ENCODE assay signal across 17 mouse cellular contexts in genomic region chr12:35736427-35736826, GRCm38 (mm10).
DNase-seq lines count a peak whose midpoint lies in the region; ATAC-seq and TF ChIP-seq lines count a peak whose summit lies in the region.
"Had no signal": no experiment of that assay in that cellular context is flagged by ENCODE, and none has a peak within 500 bp of the region (broad histone marks: within the 10 kb centered on the region; RNA-seq: fewer than 3 reads in every experiment).

No protein-coding gene starts in this region.

- no peak for TF ChIP-seq CTCF in cerebellum, adult 2 months (IDR thresholded peaks at IDR 0.05; ENCODE audit: borderline replicate concordance, insufficient read depth, low read depth, low read length)

- no peak overlapping the region for H3K4me3 ChIP-seq in cerebellum, adult 2 months (replicated peaks; ENCODE audit: insufficient read depth, low read depth, low read length)
- H3K4me3 ChIP-seq: embryonic facial prominence, embryonic 15.5 days; heart, embryonic 15.5 days; hindbrain, embryonic 12.5 days; limb, embryonic 10.5 days; liver, embryonic 13.5 days; neural tube, embryonic 15.5 days had no signal

- peak; percentile 84 for ATAC-seq in granulocyte monocyte progenitor cell, adult 5-6 weeks (replicated peaks; ENCODE audit: poor library complexity, severe bottlenecking)
- no peak for ATAC-seq in erythroid progenitor cell, adult 5-6 weeks (replicated peaks; ENCODE audit: low FRiP score, poor library complexity, severe bottlenecking)

- no peak overlapping the region for H3K27ac ChIP-seq in cerebellum, adult 2 months (ENCODE audit: insufficient read depth, low read length)
- H3K27ac ChIP-seq: embryonic facial prominence, embryonic 15.5 days; heart, embryonic 15.5 days; hindbrain, embryonic 12.5 days; limb, embryonic 10.5 days; liver, embryonic 13.5 days; neural tube, embryonic 15.5 days had no signal

- no peaks in the 10 kb centered on the region for H3K27me3 ChIP-seq in cerebellum, adult 2 months (ENCODE audit: control insufficient read depth, insufficient read depth, low read length)
- H3K27me3 ChIP-seq: embryonic facial prominence, embryonic 15.5 days; heart, embryonic 15.5 days; hindbrain, embryonic 12.5 days; liver, embryonic 13.5 days; neural tube, embryonic 15.5 days had no signal

- H3K4me1 ChIP-seq in cerebellum, adult 2 months (ENCODE audit: control insufficient read depth, insufficient read depth, low read length), result no peaks in the 10 kb centered on the region
- H3K4me1 ChIP-seq: heart, embryonic 15.5 days; hindbrain, embryonic 12.5 days; limb, embryonic 10.5 days; liver, embryonic 13.5 days; neural tube, embryonic 15.5 days had no signal

- TF ChIP-seq POLR2A in cerebellum, adult 2 months (IDR thresholded peaks at IDR 0.05; ENCODE audit: borderline replicate concordance, insufficient read depth, low read length), result no peak

- 2% methylated on average over 2 of the region's 2 CpGs for WGBS in cerebellum, adult 2 months

- DNase-seq in kidney, adult 9 months, result peak; percentile 58
- no peak for DNase-seq in kidney, postnatal 4 days
- DNase-seq in 3134 (ENCODE audit: extremely low read depth, insufficient read length, low spot score) (peak; percentile 37), 416B (ENCODE audit: low read depth) (peak; percentile 25)
- no peak for DNase-seq in cerebellum, adult 2 months
- DNase-seq: cerebellum, adult 11 months; gastrocnemius, postnatal 36 days; liver, embryonic 13.5 days; retina, postnatal 1 day; thymus, postnatal 14 days had no signal

Comparison
In these comparisons a context has a peak if more than half of its experiments do, and no peak if none do; other contexts are left out.
1. DNase-seq: peak in kidney, adult 9 months (single experiment), 3134 (single experiment) and 416B (single experiment); none in kidney, postnatal 4 days (0 of 2) and cerebellum, adult 2 months (0 of 2).